Mouse (Mus musculus): ENCODE data around the gene Gm3336. TPM values are rescaled to one million over a fixed set of nuclear protein-coding genes. Genes with fewer than 3 reads are reported as not detected.

Gm3336 gene
- polyA plus RNA-seq, 1 experiment from 2014 or later, result not detected

- peaks cover 12% of the 10 kb centered on the region for H3K27me3 ChIP-seq (ENCODE audit: control insufficient read depth, insufficient read depth, low read length)
- 70% methylated on average over 3 of the region's 3 CpGs for WGBS
- peaks cover 4% of the 10 kb centered on the region for H3K4me1 ChIP-seq (ENCODE audit: control insufficient read depth, insufficient read depth, low read length)
- H3K9me3 ChIP-seq (ENCODE audit: control insufficient read depth, low read length), result no peaks in the 10 kb centered on the region
- DNase-seq (ENCODE audit: low spot score, missing footprints), result no peak
- H3K4me2 ChIP-seq, result no peak overlapping the region
- no peak for ATAC-seq (ENCODE audit: low FRiP score)
- no peak overlapping the region for H3K27ac ChIP-seq (ENCODE audit: low read depth, low read length)
- no peaks in the 10 kb centered on the region for H3K36me3 ChIP-seq (ENCODE audit: control insufficient read depth, insufficient read depth, low read length)
- no peak overlapping the region for H3K4me3 ChIP-seq (ENCODE audit: low read depth, low read length)
- no peak overlapping the region for H3K9ac ChIP-seq (ENCODE audit: low read length)
Measured at GRCm38 (mm10) chr8:70738211-70738610, 19.9 kb downstream of the Gm3336 start.

GRCm38 (mm10) chr8:70741661-70742060 lies 23.3 kb downstream of the Gm3336 start:
- 63% methylated on average over 5 of the region's 5 CpGs for WGBS
- no peak for DNase-seq (ENCODE audit: low spot score, missing footprints)

GRCm38 (mm10) chr8:70742176-70742575 lies 23.8 kb downstream of the Gm3336 start:
- 73% methylated on average over 11 of the region's 11 CpGs for WGBS
- DNase-seq (ENCODE audit: low spot score, missing footprints) (no peak), ATAC-seq (ENCODE audit: low FRiP score) (no peak)
- Histone ChIP-seq H3K4me3 (ENCODE audit: low read depth, low read length) (no peak overlapping the region), H3K4me2 (no peak overlapping the region), H3K4me1 (ENCODE audit: control insufficient read depth, insufficient read depth, low read length) (peaks cover 11% of the 10 kb centered on the region), H3K9me3 (ENCODE audit: control insufficient read depth, low read length) (no peaks in the 10 kb centered on the region), H3K27ac (ENCODE audit: low read depth, low read length) (no peak overlapping the region), H3K36me3 (ENCODE audit: control insufficient read depth, insufficient read depth, low read length) (no peaks in the 10 kb centered on the region), H3K27me3 (ENCODE audit: control insufficient read depth, insufficient read depth, low read length) (peaks cover 33% of the 10 kb centered on the region), H3K9ac (ENCODE audit: low read length) (no peak overlapping the region)

More at GRCm38 (mm10) chr8:70741661-70742060, 23.3 kb downstream of the Gm3336 start:
- no peak overlapping the region for H3K9ac ChIP-seq (ENCODE audit: low read length)
- ATAC-seq (ENCODE audit: low FRiP score), result no peak
- H3K9me3 ChIP-seq (ENCODE audit: control insufficient read depth, low read length), result no peaks in the 10 kb centered on the region
- peaks cover 11% of the 10 kb centered on the region for H3K4me1 ChIP-seq (ENCODE audit: control insufficient read depth, insufficient read depth, low read length)
- no peak overlapping the region for H3K4me3 ChIP-seq (ENCODE audit: low read depth, low read length)
- no peak overlapping the region for H3K4me2 ChIP-seq
- H3K27me3 ChIP-seq (ENCODE audit: control insufficient read depth, insufficient read depth, low read length), result peaks cover 33% of the 10 kb centered on the region
- H3K36me3 ChIP-seq (ENCODE audit: control insufficient read depth, insufficient read depth, low read length), result no peaks in the 10 kb centered on the region
- H3K27ac ChIP-seq (ENCODE audit: low read depth, low read length), result no peak overlapping the region

- 1% methylated on average over 38 of the region's 38 CpGs for WGBS
- H3K4me2 ChIP-seq, result peak overlapping the region; percentile 41
Measured at GRCm38 (mm10) chr8:70742981-70743655, 24.8 kb downstream of the Gm3336 start.

GRCm38 (mm10) chr8:70743656-70744590 lies 25.6 kb downstream of the Gm3336 start:
- no peak overlapping the region for H3K27ac ChIP-seq (ENCODE audit: low read depth, low read length)
- no peaks in the 10 kb centered on the region for H3K9me3 ChIP-seq (ENCODE audit: control insufficient read depth, low read length)
- H3K9ac ChIP-seq (ENCODE audit: low read length), result peak overlapping the region; percentile 49
- peaks cover 33% of the 10 kb centered on the region for H3K27me3 ChIP-seq (ENCODE audit: control insufficient read depth, insufficient read depth, low read length)
- H3K4me2 ChIP-seq, result peak overlapping the region; percentile 41
- H3K4me1 ChIP-seq (ENCODE audit: control insufficient read depth, insufficient read depth, low read length), result peaks cover 11% of the 10 kb centered on the region
- 5% methylated on average over 48 of the region's 48 CpGs for WGBS
- no peaks in the 10 kb centered on the region for H3K36me3 ChIP-seq (ENCODE audit: control insufficient read depth, insufficient read depth, low read length)
- H3K4me3 ChIP-seq (ENCODE audit: low read depth, low read length), result peak overlapping the region; percentile 17
- ATAC-seq (ENCODE audit: low FRiP score) (peak; percentile 36; the same call in 1 of the 2 replicates), DNase-seq (ENCODE audit: low spot score, missing footprints) (peak; percentile 92)

More at GRCm38 (mm10) chr8:70742981-70743655, 24.8 kb downstream of the Gm3336 start:
- Histone ChIP-seq H3K27ac (ENCODE audit: low read depth, low read length) (no peak overlapping the region), H3K9me3 (ENCODE audit: control insufficient read depth, low read length) (no peaks in the 10 kb centered on the region), H3K9ac (ENCODE audit: low read length) (peak overlapping the region; percentile 49), H3K4me1 (ENCODE audit: control insufficient read depth, insufficient read depth, low read length) (peaks cover 11% of the 10 kb centered on the region), H3K4me3 (ENCODE audit: low read depth, low read length) (peak overlapping the region; percentile 24), H3K36me3 (ENCODE audit: control insufficient read depth, insufficient read depth, low read length) (no peaks in the 10 kb centered on the region), H3K27me3 (ENCODE audit: control insufficient read depth, insufficient read depth, low read length) (peaks cover 33% of the 10 kb centered on the region)
- ATAC-seq (ENCODE audit: low FRiP score), result peak; percentile 45; the same call in 1 of the 2 replicates
- DNase-seq (ENCODE audit: low spot score, missing footprints), result peak; percentile 91

GRCm38 (mm10) chr8:70744806-70745205 lies 26.5 kb downstream of the Gm3336 start:
- Histone ChIP-seq H3K27me3 (ENCODE audit: control insufficient read depth, insufficient read depth, low read length) (peaks cover 33% of the 10 kb centered on the region), H3K9me3 (ENCODE audit: control insufficient read depth, low read length) (no peaks in the 10 kb centered on the region)
- WGBS, result 58% methylated on average over 11 of the region's 11 CpGs

GRCm38 (mm10) chr8:70745691-70746220 lies 27.4 kb downstream of the Gm3336 start:
- Histone ChIP-seq H3K4me2 (no peak overlapping the region), H3K27ac (ENCODE audit: low read depth, low read length) (no peak overlapping the region), H3K4me1 (ENCODE audit: control insufficient read depth, insufficient read depth, low read length) (peaks cover 11% of the 10 kb centered on the region), H3K9ac (ENCODE audit: low read length) (no peak overlapping the region), H3K27me3 (ENCODE audit: control insufficient read depth, insufficient read depth, low read length) (peaks cover 33% of the 10 kb centered on the region), H3K36me3 (ENCODE audit: control insufficient read depth, insufficient read depth, low read length) (no peaks in the 10 kb centered on the region), H3K9me3 (ENCODE audit: control insufficient read depth, low read length) (no peaks in the 10 kb centered on the region), H3K4me3 (ENCODE audit: low read depth, low read length) (no peak overlapping the region)
- WGBS, result 56% methylated on average over 19 of the region's 19 CpGs
- DNase-seq (ENCODE audit: low spot score, missing footprints) (peak; percentile 69), ATAC-seq (ENCODE audit: low FRiP score) (no peak)

More at GRCm38 (mm10) chr8:70744806-70745205, 26.5 kb downstream of the Gm3336 start:
- H3K9ac ChIP-seq (ENCODE audit: low read length), result no peak overlapping the region
- DNase-seq (ENCODE audit: low spot score, missing footprints) (peak; percentile 83), ATAC-seq (ENCODE audit: low FRiP score) (no peak)
- H3K27ac ChIP-seq (ENCODE audit: low read depth, low read length), result no peak overlapping the region
- no peak overlapping the region for H3K4me3 ChIP-seq (ENCODE audit: low read depth, low read length)
- H3K36me3 ChIP-seq (ENCODE audit: control insufficient read depth, insufficient read depth, low read length), result no peaks in the 10 kb centered on the region
- H3K4me2 ChIP-seq, result no peak overlapping the region
- H3K4me1 ChIP-seq (ENCODE audit: control insufficient read depth, insufficient read depth, low read length), result peaks cover 11% of the 10 kb centered on the region

GRCm38 (mm10) chr8:70746676-70747075 lies 28.3 kb downstream of the Gm3336 start:
- DNase-seq (ENCODE audit: low spot score, missing footprints) (no peak), ATAC-seq (ENCODE audit: low FRiP score) (no peak)
- 75% methylated on average over 9 of the region's 9 CpGs for WGBS
- Histone ChIP-seq H3K27ac (ENCODE audit: low read depth, low read length) (no peak overlapping the region), H3K4me3 (ENCODE audit: low read depth, low read length) (no peak overlapping the region), H3K9me3 (ENCODE audit: control insufficient read depth, low read length) (no peaks in the 10 kb centered on the region), H3K27me3 (ENCODE audit: control insufficient read depth, insufficient read depth, low read length) (peaks cover 33% of the 10 kb centered on the region), H3K9ac (ENCODE audit: low read length) (no peak overlapping the region), H3K36me3 (ENCODE audit: control insufficient read depth, insufficient read depth, low read length) (no peaks in the 10 kb centered on the region), H3K4me1 (ENCODE audit: control insufficient read depth, insufficient read depth, low read length) (peaks cover 11% of the 10 kb centered on the region), H3K4me2 (no peak overlapping the region)

Data from midbrain, embryonic 11.5 days (tissue).